Mouse (Mus musculus): ENCODE data around the gene Acot7.

DNA sequence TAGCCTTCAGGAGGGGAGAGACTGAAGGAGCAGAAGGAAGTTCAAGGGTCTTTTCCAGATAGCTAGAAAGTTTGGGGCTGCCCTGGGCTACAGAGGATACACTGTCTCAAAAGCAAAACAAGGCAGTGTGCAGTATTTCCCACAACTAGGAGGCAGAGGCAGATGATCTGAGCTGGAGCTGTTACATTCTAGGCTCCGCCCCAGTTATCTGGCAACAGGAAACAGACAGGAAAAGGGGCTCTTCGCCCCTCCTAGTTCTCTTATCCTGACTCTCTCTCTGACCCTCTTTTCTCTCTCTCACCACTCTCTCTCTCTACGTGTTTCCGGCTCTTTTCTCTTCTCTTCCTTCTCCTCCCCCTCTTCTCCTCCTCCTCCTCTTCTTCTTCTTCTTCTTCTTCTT, 118.0 kb downstream of the Acot7 start:
- TF ChIP-seq CTCF (IDR thresholded peaks at IDR 0.05; ENCODE audit: insufficient read depth, low read length) (no peak), POLR2A (IDR thresholded peaks at IDR 0.05; ENCODE audit: borderline replicate concordance, extremely low read depth, low read depth, low read length) (no peak)

Measured in lung, adult 2 months (tissue).